Mouse (Mus musculus) urinary bladder, postnatal 25 days (tissue): Measurements from ENCODE around the gene Zg16.
"Not testable (repeated sequence)": the region's sequence is repeated elsewhere in the genome, so short reads cannot be mapped to it uniquely, and the experiment has no call there.

Experiments
- DNase-seq: peaks from one replicate; pipeline ENCODE4 v3.0.0; 2022; ENCODE audit warnings: low spot score

The Zg16 gene

DNA sequence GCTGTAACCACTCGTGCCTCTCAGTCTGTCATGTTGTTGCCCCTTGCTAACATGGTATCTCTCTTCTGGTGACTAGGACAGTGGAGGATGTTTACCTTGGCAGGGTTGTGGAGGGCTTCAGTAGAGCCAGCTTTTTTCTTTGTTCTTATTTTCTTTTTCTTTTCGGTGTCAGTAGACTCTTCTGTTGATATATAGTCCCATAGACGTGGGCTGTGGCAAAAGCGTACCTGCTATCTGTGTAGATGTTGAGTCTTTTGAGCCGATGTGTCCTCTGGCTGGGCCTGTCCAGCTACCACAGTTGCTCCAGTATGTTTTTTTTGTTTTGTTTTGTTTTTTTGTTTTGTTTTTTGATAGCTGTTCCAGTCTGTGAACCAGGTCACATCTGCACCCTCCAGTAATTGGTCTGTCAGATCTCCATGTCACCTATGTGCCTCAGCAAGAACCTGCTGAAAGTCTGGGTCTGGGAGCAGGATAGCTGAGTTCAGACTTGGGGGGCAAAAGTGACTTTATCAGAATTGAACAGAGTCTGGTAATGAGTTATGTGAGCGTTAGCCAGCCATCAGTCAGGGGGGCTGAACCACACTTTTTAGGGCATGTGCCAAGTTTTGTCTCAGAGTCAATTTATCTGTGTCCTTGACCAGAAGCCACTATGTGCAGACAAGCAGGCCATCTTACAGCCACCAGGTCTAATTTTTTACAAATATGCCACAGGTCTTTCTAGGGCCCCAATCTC, at the start of gene Zg16:
Zg16 (minus strand) TSS at position 51 of the 733 bp plus-strand sequence.
- not testable (repeated sequence) for DNase-seq

GRCm38 (mm10) chr7:127136181-127137071, 49.3 kb upstream of the Zg16 start:
- DNase-seq: no peak

DNA sequence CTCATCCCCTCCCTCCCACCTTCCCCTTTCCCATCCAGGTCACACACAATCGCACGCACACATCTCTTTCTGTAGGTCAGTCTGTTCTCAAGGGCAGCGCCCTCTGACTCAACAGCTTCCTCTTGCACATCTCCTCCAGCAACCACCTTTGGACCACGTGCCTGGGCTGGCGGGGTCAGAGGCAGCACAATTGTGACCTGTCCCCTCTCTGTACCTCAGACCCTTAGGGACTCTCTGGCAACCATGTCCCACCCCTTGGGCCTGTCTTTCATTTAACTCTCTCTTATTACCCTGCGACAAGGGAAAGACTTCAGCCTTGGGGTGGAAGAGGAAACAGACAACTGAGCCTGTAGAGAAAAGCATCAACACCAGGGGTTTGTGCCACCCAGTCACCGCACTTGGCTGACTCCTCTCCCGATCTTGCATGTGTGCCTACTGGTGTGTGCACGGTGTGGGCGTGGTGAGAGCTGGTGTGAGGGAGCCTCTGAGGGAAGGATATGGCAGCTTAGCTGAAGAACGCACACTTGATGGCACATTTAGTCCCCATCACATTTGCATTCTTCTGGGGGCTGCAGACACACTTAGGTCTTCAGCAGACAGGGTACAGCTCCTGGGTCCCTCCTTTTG, 47.8 kb upstream of the Zg16 start:
- DNase-seq: no peak

GRCm38 (mm10) chr7:127133125-127133524, 46.0 kb upstream of the Zg16 start:
- DNase-seq: no peak

- no peak for DNase-seq
These were observed 42.5 kb upstream of the Zg16 start for GRCm38 (mm10) chr7:127129638-127130037.

DNA sequence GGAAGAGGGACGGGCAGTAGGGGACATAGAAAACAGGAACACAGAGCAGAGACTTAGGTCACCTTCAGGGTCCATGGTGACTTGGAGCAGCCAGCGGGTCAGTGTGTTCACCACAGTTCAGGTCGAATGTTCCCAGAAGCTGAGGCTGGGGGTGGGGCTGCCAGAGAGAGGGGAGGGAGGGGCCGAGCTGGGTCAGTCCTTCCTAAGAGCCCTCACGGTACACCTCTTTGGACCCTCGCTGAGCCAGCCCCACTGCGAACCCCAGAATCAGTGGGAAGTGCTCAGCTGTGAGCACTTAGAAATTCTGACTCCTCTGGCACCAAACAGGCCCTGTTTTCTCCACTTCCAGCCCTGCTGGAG, 34.8 kb upstream of the Zg16 start, which contains the start of gene Qprt:
Qprt (minus strand) TSS at position 316 of the 360 bp plus-strand sequence.
- no peak for DNase-seq

DNA sequence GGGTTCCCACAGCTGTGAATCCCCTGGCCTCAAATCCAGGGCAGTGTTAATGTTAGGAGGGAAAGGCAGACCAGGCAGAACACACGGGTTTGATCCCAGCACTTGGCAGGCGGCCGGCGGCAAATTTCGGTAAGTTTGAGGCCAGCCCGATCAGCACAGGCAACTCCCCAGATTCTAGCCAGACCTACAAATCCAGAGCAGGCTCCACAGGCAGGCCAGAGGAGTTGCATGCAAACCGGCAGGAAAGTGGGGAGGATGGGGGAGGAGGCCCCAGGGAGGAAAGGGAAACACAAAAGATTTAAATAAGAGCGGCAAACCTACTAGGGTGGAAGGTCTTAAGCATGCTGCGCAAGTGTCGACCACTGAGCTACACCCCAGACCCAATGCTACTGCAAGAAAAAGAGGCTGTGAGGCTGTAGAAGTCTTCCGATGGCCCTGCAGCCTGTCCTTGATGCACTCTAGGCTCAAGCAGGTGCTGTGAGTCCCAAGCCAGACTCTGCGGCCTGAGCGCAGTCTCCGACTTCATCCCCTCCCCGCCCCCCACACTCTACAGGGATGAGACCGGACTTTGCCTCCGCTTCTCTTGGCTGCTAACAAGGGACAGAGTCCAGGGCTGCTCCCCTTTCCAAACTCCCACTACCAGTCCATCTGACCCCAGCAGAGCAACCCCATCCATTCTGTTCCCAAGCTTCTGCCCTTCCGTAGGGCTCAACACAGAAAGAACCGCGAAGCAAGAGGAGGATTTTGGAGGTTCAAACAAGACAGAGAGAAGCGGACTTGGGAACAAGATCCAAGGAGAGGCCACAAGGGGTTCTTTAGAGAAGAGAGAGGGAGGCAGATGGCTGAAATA, 34.2 kb upstream of the Zg16 start:
- DNase-seq: no peak

DNA sequence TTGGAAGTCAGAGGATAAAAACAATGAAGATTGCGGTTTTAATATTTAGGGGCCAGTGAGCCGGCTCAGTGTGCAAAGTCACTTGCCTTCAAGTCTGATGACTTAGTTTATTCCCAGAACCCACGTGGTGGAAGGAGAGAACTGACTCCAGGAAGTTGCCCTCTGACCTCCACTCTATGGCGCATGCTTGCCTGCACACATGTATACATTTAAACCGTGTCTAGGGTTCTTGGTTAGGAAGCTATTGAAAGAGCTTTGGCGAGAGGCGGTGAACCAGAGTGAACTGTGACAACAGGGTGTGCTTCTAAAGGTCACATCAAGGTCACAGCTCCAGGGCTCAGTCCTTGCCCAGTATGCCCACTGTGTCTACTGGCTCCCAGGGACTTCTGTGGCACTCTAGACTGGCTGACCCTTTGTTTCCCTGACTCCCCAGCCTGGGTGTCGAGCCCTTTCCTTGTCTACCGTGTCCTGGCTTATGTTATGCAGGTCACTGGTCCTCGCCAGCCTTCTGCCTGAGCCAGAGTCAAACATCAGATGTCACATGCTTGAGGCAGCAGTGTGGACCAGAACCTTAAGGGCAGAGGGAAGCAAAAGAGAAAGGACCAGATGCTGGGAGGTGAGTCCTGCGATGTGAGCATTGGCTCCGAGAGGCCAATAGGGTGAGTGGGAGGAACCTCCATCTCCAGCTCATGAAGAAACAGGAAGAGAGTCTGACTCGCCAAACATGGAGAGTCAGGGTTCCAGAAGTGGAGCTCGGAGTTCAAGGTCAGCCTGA, 31.7 kb upstream of the Zg16 start:
- no peak for DNase-seq

GRCm38 (mm10) chr7:127117948-127118347, 30.8 kb upstream of the Zg16 start:
- DNase-seq: no peak

DNA sequence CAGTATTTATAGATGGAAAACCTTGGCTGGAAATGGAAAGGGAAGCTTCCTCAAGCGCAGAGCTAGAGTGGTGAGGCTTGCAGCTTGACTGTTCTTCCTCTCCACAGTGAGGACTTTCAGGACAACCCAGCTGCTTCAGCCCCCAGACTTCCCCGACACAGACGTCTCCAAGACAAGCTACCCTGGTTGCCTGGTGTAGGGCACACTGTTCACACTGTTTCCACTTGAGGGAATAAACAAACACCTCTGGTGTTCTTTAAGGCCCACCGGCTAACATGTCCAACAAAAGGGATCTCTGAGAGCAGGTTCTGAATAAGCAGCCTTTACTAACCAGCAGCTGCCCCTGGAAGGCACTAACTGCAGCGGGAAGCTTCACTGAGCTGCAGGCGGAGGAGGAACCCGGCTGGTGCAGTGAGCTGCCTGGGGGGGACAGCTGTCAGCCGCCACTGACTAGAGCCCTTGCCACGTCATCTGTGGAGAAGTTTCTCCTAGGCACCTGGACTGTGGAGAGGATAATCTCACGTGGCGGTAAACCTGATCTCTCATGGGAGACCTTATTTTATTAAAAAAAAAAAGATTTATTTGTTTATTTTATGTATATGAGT, 29.3 kb upstream of the Zg16 start:
- no peak for DNase-seq

- no peak for DNase-seq
These were observed 27.8 kb upstream of the Zg16 start for GRCm38 (mm10) chr7:127114920-127115319.

DNA sequence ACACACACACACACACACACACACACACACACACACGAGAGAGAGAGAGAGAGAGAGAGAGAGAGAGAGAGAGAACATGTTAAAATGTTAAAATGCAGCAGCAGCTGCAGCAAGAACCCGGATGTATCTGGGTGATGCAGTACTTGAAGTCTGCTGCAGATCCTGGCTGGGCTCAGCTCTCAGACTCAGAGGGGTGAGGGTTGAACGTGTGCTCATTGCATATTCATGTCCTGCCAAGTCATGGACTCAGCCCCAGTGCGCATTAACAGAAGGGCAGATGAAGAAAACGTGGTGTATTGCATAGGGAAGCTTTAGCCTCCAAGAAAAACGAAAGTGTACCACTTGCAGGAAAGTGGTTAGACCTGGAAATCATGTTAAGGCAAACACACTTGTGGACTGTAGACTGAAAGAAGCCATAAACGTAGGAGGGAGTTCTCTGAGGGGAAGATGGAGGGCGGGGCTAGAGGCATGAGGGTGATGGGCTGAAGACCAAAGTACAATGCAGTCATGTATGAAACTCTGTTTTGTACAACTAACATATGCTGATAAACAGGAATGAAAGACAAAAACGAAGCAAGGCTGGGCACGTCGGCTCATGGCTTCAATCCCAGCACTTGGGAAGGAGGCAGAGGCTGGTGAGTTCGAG, 26.6 kb upstream of the Zg16 start:
- no peak for DNase-seq

DNA sequence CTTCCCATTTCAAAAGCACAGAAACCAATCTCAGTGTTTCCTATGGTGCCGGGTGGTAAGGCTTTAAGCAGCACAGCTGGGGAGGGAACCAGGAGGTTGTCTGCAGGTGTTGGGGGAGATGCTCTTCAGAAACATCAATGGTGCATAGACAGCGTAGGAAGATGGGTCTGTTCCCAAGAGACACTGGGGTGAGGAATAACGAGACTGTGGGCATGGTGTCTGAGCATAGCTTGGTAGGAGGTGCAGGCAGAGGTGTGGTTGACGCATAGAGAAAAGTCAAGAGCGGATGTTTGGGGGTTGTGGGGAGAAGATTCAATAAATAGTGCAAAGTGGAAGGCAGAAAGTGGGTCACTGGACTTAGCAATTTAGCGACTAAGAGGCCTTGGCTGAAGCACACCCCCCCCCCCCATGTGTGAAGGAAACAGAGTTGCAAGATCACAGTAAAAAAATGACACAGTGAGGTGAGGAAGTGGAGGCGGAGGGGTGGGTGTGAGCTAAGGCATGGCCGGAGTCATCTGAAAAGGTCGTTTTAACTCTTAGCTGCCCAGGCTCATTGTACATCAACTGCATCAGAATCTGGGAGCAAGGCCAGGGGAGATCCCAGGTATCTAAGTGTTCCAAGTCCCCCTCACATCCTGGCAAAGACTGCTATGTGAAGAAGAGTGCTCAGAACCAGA, 25.9 kb upstream of the Zg16 start:
- DNase-seq: no peak

DNA sequence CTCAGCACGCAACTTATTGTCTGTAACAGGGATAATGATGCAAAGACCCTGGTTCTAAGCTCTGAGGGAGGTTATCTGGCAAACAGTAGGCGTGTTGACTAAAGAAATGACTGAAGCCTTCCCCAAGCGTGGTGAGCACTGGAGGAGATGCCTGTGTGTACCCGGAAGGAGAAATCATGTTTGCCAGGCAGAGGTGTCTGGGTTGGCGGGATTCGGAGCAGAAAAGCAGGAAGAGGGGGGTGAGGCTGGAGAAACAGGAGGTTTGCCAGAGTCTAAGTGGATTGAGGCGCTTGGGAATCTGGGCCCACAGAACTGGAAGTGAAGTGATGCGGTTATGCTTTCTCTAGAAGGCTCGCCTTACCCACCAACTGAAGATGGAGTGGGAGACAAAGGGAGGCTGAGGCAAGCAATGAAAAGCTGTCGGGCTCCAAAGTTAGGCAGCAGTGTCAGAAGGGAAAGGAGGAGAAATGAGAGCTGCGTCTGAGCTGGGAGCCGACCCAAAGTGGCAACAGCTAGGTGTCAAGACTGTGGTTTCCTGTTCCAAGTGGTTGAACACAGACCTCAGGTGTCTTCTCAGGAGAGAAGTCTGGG, 25.2 kb upstream of the Zg16 start:
- no peak for DNase-seq

GRCm38 (mm10) chr7:127111461-127111860, 24.3 kb upstream of the Zg16 start:
- DNase-seq: peak; percentile 45

GRCm38 (mm10) chr7:127110239-127111007, 23.3 kb upstream of the Zg16 start:
- peak; percentile 56 for DNase-seq

DNA sequence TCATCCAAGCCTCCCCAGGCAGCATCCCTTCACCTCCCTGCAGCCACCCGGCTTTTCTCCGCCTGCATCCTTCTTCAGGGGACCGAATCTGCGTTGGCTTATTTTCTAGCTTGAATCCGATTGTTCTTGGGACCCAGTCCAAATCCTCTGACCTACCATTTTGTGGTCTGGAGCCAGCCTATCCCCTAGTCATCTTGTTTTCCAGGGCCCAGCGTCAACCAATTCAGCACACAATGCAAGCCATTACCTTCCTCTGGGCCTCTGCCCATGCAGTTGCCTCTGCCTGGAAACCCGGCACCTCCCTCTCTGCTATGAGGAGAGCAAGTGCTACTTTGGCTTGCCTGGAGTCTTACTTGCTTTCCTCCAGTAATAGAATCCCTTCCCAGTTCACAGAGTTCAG, 18.4 kb upstream of the Zg16 start:
- no peak for DNase-seq
